Mouse (Mus musculus) ES-Bruce4 (cell line): Measurements from ENCODE around the gene Tal1.

Experiments
- CTCF ChIP-seq: IDR thresholded peaks from one replicate; pipeline ENCODE4 v1.8.1; 2011; ENCODE audit warnings: low read depth, low read length
- EP300 ChIP-seq: IDR thresholded peaks from 2 replicates; pipeline ENCODE4 v1.6.1; 2011; ENCODE audit warnings: low read depth, low read length; ENCODE audit not compliant: insufficient read depth
- POLR2A ChIP-seq: IDR thresholded peaks from one replicate; pipeline ENCODE4 v1.8.1; 2011; ENCODE audit warnings: low read length; ENCODE audit not compliant: insufficient read depth

GRCm38 (mm10) chr4:115060753-115061152 is 4.5 kb downstream of the Tal1 start:
- no peak for TF ChIP-seq CTCF
- TF ChIP-seq POLR2A = no peak
- no peak for TF ChIP-seq EP300
